Mouse (Mus musculus): ENCODE results near the gene Golga5. TPM values are rescaled to one million over a fixed set of nuclear protein-coding genes. Genes with fewer than 3 reads are reported as not detected.

Golga5 gene
- 82.0 and 92.9 TPM in 2 replicates for total RNA-seq (2017)

DNA sequence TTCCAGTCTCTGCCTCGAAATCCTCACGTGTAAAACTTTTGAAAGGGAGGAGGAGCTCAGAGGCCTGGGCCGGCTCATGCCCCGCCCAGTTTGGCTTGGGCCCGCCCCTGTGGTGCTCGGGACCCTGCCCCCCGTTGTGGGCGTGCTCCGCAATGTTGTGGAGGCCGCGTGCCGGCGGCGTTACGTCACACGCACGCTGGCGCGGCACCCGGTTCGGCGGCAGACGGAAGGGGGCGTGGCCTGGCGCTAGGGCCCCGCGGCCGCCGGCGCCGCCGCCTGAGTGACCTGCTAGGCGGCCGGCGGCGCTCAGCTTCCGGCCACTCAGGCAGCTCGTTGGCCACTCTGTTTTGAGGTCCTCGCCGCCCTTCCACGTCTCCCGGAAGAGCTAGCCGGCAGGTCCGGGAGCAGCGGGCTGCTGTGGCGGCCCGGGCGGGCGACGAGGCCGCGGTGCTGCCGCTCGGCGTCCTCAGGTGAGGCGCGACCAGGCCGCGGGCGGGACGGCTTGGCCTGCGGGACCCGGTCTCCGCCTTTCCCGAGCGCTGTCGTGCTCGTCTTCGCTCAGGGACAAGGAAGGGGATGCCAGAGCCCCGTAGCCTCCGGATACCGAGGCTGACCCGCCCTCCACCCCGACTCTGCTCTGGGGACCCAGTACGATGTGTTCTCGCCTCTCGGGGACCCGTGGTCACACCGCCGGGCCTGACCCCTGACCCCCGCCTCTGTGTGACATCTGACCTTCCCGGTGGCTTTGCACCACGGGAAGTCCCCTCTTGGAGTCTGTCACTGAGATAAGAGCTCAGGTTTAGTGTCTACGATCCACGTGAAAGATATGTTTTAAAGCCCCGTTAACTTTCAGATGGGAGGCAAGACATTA lies at the start of gene Golga5:
TSS of gene Golga5 (plus strand) at position 242 of the 871 bp plus-strand sequence.
- peak; percentile 97 to 99 for ATAC-seq (replicated peaks in 1 of 2; ENCODE audit: insufficient read depth in 1 of 2, low FRiP score in 2 of 2, low TSS enrichment in 1 of 2, low read depth in 1 of 2, poor library complexity in 2 of 2, severe bottlenecking in 2 of 2)

DNA sequence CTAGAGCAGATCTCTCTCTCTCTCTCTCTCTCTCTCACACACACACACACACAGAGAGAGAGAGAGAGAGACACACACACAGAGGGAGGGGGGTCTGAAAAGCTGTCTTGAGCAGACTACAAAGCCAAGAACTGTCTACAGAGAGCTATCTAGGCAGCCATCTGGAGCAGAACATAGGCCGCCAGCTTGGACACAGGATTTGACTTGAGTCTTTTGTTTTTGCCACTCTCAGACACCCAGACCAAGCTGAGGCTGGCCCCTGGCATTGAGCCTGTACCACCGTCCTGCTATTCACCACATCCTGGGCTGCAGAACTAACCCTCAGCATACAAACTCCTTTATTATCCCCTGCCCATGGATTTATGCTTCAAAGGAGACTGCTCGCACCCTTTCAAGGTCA lies 49.4 kb upstream of the Golga5 start:
- no peak for ATAC-seq (replicated peaks in 1 of 2; ENCODE audit: insufficient read depth in 1 of 2, low FRiP score in 2 of 2, low TSS enrichment in 1 of 2, low read depth in 1 of 2, poor library complexity in 2 of 2, severe bottlenecking in 2 of 2)

DNA sequence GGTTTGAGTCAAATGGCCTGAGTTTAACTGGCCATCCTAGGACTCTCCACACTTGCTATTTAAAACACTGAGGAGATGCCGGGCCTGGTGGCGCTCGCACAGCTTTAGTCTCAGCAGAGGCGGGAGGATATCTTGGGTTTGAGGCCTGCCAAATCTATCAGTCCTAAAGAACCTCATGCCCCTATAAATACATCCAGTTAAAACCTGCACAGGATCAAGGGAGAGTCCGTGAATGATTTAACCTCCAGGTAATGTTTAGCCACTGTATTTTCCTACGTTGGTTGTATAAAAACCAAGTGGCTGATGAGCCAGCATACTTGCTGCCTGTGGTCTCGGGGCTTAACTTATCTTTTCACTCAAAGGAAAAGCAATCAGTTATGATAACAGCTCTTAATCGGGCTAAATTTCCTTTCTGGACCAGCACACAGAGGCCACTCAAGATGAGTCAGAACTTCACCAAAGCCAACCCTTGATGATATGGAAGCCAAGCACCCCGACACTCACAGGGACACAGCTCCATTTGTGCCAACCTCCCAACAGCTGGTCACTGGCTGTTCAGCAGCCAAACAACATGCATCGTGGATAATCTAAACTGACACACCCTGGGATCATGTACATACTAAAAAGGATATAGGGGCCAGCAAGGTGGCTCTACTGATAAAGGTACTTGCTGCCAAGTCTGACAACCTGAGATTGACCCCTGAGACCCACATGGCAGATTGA lies 48.6 kb upstream of the Golga5 start:
- peak; percentile 27 to 44; a peak in 2 of 4 replicates for ATAC-seq (replicated peaks in 1 of 2; ENCODE audit: insufficient read depth in 1 of 2, low FRiP score in 2 of 2, low TSS enrichment in 1 of 2, low read depth in 1 of 2, poor library complexity in 2 of 2, severe bottlenecking in 2 of 2)

DNA sequence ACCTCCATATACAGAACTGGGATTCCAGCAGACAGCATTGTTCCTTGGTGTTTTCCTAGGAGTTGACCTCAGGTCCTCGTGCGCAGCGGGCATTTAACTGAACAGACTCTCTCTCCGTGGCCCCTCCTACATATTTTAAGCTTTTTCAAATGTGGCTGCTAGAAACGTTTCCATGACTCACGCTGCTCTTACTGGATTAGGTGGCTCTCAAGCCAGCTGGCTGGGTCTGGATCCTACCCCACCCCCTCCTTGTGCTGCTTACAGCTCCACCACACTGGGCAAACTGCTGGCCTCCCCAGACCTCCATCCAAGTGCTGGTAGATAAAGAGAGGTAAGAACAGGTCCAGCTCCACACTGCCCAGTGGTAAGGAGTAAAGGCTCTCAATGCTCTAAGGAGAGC lies 46.9 kb upstream of the Golga5 start:
- no peak for ATAC-seq (replicated peaks in 1 of 2; ENCODE audit: insufficient read depth in 1 of 2, low FRiP score in 2 of 2, low TSS enrichment in 1 of 2, low read depth in 1 of 2, poor library complexity in 2 of 2, severe bottlenecking in 2 of 2)

DNA sequence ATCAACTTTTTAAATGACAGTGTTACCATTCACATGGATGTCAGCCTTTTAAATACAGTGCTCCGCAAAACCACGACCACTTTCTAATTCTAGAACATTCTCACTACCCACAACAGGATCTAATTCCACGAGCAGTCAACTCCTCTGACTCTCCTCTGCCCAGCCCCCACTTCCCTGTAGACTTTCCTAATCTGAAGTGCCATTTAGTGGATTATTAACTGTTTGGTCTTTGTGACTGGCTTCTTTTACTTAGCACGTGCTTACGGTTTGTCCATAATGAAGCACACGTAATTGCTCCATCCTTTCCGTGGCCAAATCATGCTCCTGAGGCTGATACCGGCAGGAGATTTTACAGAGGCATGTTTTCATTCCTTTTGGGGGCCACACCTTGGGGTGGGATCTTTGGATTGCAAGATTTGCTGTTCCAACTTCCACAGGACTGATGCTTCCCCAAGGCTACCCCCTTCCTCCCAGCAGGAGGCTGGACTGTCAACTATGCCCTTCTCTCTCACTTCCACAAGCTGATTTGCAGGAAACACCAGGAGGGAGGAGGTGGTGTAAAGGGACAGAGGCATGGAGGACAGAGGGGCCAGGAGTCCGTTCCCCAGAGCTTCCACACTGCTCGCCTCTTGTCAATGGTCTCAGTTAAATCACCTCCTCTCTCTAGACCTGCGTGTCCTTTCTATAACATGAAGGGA lies 46.2 kb upstream of the Golga5 start:
- no peak for ATAC-seq (replicated peaks in 1 of 2; ENCODE audit: insufficient read depth in 1 of 2, low FRiP score in 2 of 2, low TSS enrichment in 1 of 2, low read depth in 1 of 2, poor library complexity in 2 of 2, severe bottlenecking in 2 of 2)

DNA sequence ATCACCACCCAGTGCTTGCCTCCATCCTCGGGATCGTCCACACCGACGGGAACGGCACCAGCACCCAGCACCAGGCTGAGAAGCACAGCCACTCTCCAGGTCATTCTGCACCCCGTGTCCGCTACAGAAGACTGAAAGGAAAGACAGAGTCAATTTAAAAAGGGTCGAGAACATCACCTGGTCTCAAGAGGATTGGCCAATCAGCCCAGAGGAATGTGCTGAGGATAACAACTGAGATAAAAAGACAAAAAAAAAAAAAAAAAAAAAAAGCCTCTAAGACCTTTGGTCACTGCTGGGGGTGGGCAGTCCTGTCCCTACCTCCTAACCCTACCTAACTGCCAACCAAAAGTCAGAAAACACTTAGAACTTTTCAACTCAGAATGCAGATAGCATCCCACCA lies 45.3 kb upstream of the Golga5 start:
- ATAC-seq (replicated peaks in 1 of 2; ENCODE audit: insufficient read depth in 1 of 2, low FRiP score in 2 of 2, low TSS enrichment in 1 of 2, low read depth in 1 of 2, poor library complexity in 2 of 2, severe bottlenecking in 2 of 2), result no peak

DNA sequence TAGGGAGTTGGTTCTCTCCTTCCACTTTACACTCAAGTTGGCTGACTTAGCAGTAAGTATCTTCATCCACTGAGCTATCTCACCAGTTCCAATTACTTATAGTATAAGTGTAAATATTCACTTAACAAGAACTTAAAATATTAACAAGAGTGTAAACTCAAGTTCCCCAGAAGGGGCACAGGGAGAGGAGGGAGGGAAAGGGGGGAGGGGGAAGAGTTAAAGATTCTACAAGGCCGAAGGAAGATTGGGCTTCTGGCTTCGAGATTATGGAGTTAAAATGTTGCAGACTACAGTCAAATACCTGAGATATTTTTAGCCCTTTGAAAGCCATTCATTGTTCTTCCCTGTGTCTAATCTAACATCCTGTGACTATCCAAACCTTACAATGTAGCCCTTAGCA lies 44.5 kb upstream of the Golga5 start:
- no peak for ATAC-seq (replicated peaks in 1 of 2; ENCODE audit: insufficient read depth in 1 of 2, low FRiP score in 2 of 2, low TSS enrichment in 1 of 2, low read depth in 1 of 2, poor library complexity in 2 of 2, severe bottlenecking in 2 of 2)

DNA sequence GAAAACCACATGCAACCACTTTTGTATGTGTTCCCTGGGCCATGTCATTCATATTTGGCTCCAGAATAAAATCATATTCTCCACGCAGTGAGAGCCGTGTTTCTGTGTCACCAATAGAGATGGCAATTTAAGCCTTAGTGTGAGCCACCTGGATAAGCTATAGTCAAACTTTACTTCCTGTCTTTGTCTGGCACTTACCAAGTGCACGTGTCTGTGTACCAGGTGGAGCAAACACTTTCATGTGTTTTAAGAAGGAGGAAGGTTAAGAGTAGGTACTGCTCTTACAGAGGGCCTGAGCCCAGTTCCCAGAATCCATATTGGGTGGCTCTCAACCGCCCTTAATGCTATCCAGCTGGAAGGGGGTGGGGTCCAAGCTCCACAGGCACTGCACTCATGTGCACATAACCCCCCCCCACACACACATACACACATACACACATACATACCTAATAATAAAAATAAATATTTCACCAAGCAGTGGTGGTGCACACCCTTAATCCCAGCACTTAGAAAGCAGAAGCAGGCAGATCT lies 43.8 kb upstream of the Golga5 start:
- ATAC-seq (replicated peaks in 1 of 2; ENCODE audit: insufficient read depth in 1 of 2, low FRiP score in 2 of 2, low TSS enrichment in 1 of 2, low read depth in 1 of 2, poor library complexity in 2 of 2, severe bottlenecking in 2 of 2), result no peak

DNA sequence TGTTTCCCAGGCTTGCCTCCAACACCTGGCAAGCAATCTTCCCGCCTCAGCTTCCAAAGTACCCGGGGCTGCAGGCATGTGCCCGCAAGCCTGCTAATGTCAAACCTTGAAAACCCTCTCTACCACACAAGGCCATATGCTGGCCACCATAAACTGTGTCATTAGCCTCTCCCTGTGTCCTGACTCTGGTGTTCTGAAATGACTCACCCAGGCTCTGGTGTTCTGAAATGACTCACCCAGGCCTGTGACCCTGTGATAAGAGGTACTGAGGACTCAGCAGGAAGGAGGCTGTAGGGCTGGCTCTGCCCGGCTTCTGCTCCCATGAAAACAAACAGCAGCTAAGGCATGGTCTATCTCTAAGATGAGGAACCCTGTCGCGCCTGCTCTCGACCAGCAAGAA lies 42.6 kb upstream of the Golga5 start:
- peak in 1 of 2 experiments; percentile 29; a peak in 1 of 4 replicates for ATAC-seq (replicated peaks in 1 of 2; ENCODE audit: insufficient read depth in 1 of 2, low FRiP score in 2 of 2, low TSS enrichment in 1 of 2, low read depth in 1 of 2, poor library complexity in 2 of 2, severe bottlenecking in 2 of 2)

DNA sequence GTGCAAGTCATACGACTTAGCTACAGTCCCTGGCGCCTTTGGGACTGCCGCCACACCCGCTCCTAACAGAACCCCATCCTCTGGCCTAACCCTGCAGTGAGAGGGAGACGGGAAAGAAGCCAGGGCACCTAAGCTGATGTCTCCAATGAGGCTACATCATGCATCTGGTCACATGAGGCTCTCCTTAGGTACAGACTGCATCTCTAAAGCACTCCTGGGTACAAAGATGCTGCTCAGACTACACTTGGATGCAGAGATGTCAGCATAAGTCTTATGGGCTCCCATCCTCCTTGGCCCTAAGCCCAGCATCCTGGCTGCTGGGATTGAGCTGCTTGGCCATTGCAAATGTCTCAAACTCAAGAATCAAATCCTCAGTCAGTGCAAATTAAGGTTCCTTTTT lies 39.3 kb upstream of the Golga5 start:
- no peak for ATAC-seq (replicated peaks in 1 of 2; ENCODE audit: insufficient read depth in 1 of 2, low FRiP score in 2 of 2, low TSS enrichment in 1 of 2, low read depth in 1 of 2, poor library complexity in 2 of 2, severe bottlenecking in 2 of 2)

DNA sequence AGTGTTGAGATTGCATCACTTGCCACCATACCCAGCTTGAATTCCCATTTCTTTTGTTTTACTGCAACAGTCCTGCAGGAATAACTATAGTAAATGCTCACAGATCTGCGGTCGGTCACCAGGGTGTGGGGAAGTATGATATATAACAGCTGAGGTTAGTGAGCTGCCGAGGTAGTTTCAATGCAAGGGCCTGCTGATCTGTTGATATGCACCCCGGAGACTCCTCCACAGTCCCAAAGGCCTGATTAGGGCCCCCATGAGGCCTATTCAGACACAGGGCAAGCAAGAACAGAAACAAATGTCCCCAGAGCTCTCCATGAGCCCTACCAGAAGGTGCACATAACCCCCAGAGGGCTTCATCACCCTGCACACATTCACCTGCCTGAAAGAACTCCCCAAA lies 38.7 kb upstream of the Golga5 start:
- no peak for ATAC-seq (replicated peaks in 1 of 2; ENCODE audit: insufficient read depth in 1 of 2, low FRiP score in 2 of 2, low TSS enrichment in 1 of 2, low read depth in 1 of 2, poor library complexity in 2 of 2, severe bottlenecking in 2 of 2)

DNA sequence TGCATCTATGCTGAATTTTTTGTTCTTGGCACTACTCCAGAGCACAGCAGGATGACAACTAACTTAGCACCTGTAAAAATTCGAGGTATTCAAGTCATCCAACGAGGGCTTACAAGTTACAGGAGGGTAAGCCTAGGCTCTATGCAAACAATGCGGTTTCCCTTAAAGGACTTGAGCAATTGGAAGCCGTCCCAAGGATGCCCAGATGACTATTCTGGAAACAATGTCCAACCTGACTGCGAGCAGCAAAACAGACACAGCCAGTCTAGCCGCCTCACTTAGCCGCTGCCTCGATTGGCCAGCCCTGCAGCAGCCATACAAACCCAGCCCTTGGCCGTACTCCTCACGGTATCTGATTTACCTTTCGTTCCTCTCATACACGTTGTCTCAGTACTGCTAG lies 36.7 kb upstream of the Golga5 start:
- no peak for ATAC-seq (replicated peaks in 1 of 2; ENCODE audit: insufficient read depth in 1 of 2, low FRiP score in 2 of 2, low TSS enrichment in 1 of 2, low read depth in 1 of 2, poor library complexity in 2 of 2, severe bottlenecking in 2 of 2)

DNA sequence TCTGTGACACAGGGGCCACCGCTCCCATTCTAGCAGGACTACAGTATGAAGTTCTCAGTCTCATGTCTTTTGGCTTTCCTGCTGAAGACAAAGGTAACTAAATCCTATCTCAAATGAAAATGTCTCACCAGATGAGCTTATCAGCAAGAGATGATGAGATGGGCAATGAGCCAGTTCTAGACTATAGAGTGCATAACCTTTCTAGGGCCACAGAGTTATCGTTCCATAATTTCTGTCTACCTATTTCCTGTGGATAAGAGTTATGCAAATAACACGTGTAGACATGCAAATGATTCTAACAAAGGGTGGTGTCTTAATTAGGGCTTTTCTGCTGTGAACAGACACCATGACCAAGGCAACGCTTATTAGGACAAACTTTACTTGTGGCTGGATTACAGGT lies 34.8 kb upstream of the Golga5 start:
- ATAC-seq (replicated peaks in 1 of 2; ENCODE audit: insufficient read depth in 1 of 2, low FRiP score in 2 of 2, low TSS enrichment in 1 of 2, low read depth in 1 of 2, poor library complexity in 2 of 2, severe bottlenecking in 2 of 2), result no peak

DNA sequence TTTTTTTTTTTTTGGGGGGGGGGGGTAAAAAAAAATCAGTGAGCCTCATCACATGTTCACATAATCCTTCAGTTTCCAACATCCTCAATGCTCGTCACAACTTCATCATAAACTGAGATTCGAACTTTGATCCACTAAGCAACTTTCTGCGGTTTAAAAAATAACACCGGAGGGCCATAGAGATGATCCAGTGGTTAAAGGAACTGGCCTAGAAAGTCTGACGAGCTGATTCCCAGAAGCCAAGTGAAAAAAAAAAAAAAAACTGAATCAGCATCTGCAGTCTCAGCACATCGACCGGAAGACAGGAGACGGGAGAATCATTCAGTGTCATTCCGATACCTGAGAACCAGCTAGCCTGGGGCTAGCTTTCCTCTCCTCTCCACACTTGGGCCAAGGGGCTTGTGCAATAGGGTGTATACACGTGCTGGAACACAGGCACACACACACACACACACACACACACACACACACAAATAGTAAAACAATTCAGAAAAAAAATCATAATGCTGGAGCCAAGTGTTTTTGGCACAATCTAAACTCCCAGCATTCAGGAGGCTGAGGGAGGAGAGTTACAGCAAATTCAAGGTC lies 31.9 kb upstream of the Golga5 start:
- no peak for ATAC-seq (replicated peaks in 1 of 2; ENCODE audit: insufficient read depth in 1 of 2, low FRiP score in 2 of 2, low TSS enrichment in 1 of 2, low read depth in 1 of 2, poor library complexity in 2 of 2, severe bottlenecking in 2 of 2)

DNA sequence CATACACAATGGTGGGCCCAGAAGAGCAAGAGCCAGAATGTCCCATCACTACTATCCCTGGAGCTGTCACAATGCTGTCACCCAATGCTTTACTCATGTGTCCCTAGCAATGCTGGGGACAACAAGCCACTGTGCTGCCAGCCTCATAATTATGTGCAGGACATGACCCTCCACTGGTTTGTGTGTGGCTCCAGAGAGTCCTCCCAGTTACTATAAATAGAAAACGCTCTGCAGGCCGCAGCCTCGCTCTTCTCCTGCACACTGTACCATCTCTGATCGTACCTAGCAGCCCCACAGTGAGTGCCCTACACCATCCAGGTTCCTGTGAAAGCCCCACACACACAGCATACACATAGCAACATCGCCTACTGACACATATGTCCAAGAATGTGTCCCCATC lies 31.0 kb upstream of the Golga5 start:
- ATAC-seq (replicated peaks in 1 of 2; ENCODE audit: insufficient read depth in 1 of 2, low FRiP score in 2 of 2, low TSS enrichment in 1 of 2, low read depth in 1 of 2, poor library complexity in 2 of 2, severe bottlenecking in 2 of 2), result no peak

DNA sequence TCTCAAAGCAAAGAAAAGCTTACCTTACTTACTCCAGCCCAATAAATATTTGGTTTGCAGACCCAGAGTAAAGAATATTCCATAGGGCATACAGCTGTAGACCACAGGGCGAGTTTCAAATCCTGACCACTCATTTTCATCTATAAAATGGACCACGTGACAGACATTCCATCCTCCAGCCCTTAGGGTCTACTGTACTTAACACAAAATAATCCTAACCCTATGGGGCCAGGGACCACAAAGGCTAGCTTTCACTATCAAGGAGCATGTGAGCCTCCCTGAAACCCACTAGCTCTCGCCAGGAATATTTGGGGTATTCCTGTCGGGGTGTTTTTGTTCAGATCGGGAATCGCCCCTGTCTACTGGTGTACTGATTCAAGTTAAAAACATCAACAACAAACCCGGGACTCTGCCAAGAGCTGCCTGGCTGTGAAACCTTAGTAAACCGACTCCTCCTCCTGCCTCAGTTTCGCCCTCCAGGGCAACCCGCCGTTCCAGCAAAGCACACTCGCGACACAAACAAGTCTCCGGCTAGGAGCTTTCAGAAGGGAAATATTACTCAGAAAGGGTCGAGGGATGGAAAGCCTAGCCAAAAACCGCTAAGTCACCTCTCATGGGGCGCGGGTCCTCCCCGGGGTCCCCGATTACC lies 29.8 kb upstream of the Golga5 start:
- no peak for ATAC-seq (replicated peaks in 1 of 2; ENCODE audit: insufficient read depth in 1 of 2, low FRiP score in 2 of 2, low TSS enrichment in 1 of 2, low read depth in 1 of 2, poor library complexity in 2 of 2, severe bottlenecking in 2 of 2)

DNA sequence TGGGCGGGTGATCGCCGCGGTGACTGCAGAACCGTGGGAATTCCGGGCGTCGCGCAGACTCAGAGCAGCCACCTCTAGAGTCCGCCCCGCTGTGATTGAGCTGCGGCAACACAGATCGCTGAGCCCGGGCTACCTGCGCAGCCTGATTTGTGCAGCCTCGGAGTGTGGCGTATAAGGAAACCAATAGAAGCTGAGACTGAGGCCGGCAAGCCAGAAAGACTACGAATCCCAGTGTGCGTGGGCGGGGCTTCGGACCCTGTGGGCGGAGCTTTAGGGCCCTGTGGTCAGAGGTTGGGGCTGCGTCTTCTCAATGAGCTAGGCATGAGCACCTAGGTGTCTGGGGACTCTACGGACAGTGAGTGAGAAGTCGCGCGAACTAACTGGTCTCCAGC lies 29.3 kb upstream of the Golga5 start, which contains the start of gene Lgmn:
TSS of gene Lgmn (minus strand) at position 182 of the 392 bp plus-strand sequence.
- peak; percentile 100 for ATAC-seq (replicated peaks in 1 of 2; ENCODE audit: insufficient read depth in 1 of 2, low FRiP score in 2 of 2, low TSS enrichment in 1 of 2, low read depth in 1 of 2, poor library complexity in 2 of 2, severe bottlenecking in 2 of 2)
